Mouse (Mus musculus): Measurements from ENCODE around the gene Med7. TPM values are rescaled to one million over a fixed set of nuclear protein-coding genes. Genes with fewer than 3 reads are reported as not detected.

Gene Med7
- polyA plus RNA-seq, 1 experiment = 32.8 TPM

- TF ChIP-seq CTCF (IDR thresholded peaks at IDR 0.05; ENCODE audit: extremely low read depth, insufficient read depth, low read length) (no peak), POLR2A (IDR thresholded peaks at IDR 0.05; ENCODE audit: extremely low read depth, insufficient read depth, low read length) (no peak)
- Histone ChIP-seq H3K4me3 (ENCODE audit: insufficient read depth, low read length) (no peak overlapping the region), H3K27ac (ENCODE audit: insufficient read depth, low read length) (no peak overlapping the region), H3K4me1 (ENCODE audit: control insufficient read depth, insufficient read depth, low read length) (no peaks in the 10 kb centered on the region)
Measured at GRCm38 (mm10) chr11:46474220-46474619, 37.5 kb downstream of the Med7 start.

- no peaks in the 10 kb centered on the region for H3K4me1 ChIP-seq (ENCODE audit: control insufficient read depth, insufficient read depth, low read length)
- TF ChIP-seq CTCF (IDR thresholded peaks at IDR 0.05; ENCODE audit: extremely low read depth, insufficient read depth, low read length) (no peak), POLR2A (IDR thresholded peaks at IDR 0.05; ENCODE audit: extremely low read depth, insufficient read depth, low read length) (no peak)
- H3K27ac ChIP-seq (ENCODE audit: insufficient read depth, low read length) = no peak overlapping the region
- no peak overlapping the region for H3K4me3 ChIP-seq (ENCODE audit: insufficient read depth, low read length)
Measured at GRCm38 (mm10) chr11:46479311-46479710, 42.6 kb downstream of the Med7 start.

- no peak overlapping the region for H3K27ac ChIP-seq (ENCODE audit: insufficient read depth, low read length)
- TF ChIP-seq CTCF (IDR thresholded peaks at IDR 0.05; ENCODE audit: extremely low read depth, insufficient read depth, low read length) (no peak), POLR2A (IDR thresholded peaks at IDR 0.05; ENCODE audit: extremely low read depth, insufficient read depth, low read length) (no peak)
- no peaks in the 10 kb centered on the region for H3K4me1 ChIP-seq (ENCODE audit: control insufficient read depth, insufficient read depth, low read length)
- H3K4me3 ChIP-seq (ENCODE audit: insufficient read depth, low read length) = no peak overlapping the region
Measured at GRCm38 (mm10) chr11:46480517-46480916, 43.8 kb downstream of the Med7 start.

- Histone ChIP-seq H3K4me3 (ENCODE audit: insufficient read depth, low read length) (no peak overlapping the region), H3K4me1 (ENCODE audit: control insufficient read depth, insufficient read depth, low read length) (no peaks in the 10 kb centered on the region), H3K27ac (ENCODE audit: insufficient read depth, low read length) (no peak overlapping the region)
- TF ChIP-seq CTCF (IDR thresholded peaks at IDR 0.05; ENCODE audit: extremely low read depth, insufficient read depth, low read length) (no peak), POLR2A (IDR thresholded peaks at IDR 0.05; ENCODE audit: extremely low read depth, insufficient read depth, low read length) (no peak)
Measured at GRCm38 (mm10) chr11:46488231-46488630, 51.5 kb downstream of the Med7 start.

GRCm38 (mm10) chr11:46488650-46489049 lies 51.9 kb downstream of the Med7 start:
- H3K4me3 ChIP-seq (ENCODE audit: insufficient read depth, low read length) = no peak overlapping the region
- TF ChIP-seq POLR2A (IDR thresholded peaks at IDR 0.05; ENCODE audit: extremely low read depth, insufficient read depth, low read length) = no peak
- no peak for TF ChIP-seq CTCF (IDR thresholded peaks at IDR 0.05; ENCODE audit: extremely low read depth, insufficient read depth, low read length)
- no peak overlapping the region for H3K27ac ChIP-seq (ENCODE audit: insufficient read depth, low read length)
- no peaks in the 10 kb centered on the region for H3K4me1 ChIP-seq (ENCODE audit: control insufficient read depth, insufficient read depth, low read length)

Other genes starting within 250 kb of the Med7 start
- gene Fndc9, start 201.4 kb upstream of the Med7 start, polyA plus RNA-seq (2012; rRNA removed) = 0.61 and 0.96 TPM in 2 replicates
- gene Cyfip2, start 124.1 kb upstream of the Med7 start, polyA plus RNA-seq (2012; rRNA removed) = 273 and 275 TPM in 2 replicates
- 0.23 and 0.28 TPM in 2 replicates for gene Itk, start 47.4 kb upstream of the Med7 start, polyA plus RNA-seq (2012; rRNA removed)
- not detected in 2 replicates for gene Fam71b, start 40.4 kb upstream of the Med7 start, polyA plus RNA-seq (2012; rRNA removed)
- 1.5 and 1.6 TPM in 2 replicates for gene Havcr2, start 18.0 kb downstream of the Med7 start, polyA plus RNA-seq (2012; rRNA removed)
- gene Gm12169, start 87.3 kb downstream of the Med7 start, polyA plus RNA-seq (2012; rRNA removed) = not detected in 2 replicates
- not detected in 2 replicates for gene BC053393, start 134.6 kb downstream of the Med7 start, polyA plus RNA-seq (2012; rRNA removed)
- not detected in 2 replicates for gene Dppa1, start 192.3 kb downstream of the Med7 start, polyA plus RNA-seq (2012; rRNA removed)

Data from cortical plate, adult 2 months (tissue).